Mouse (Mus musculus) CH12.LX (cell line): ENCODE results near the gene Ankrd13c. TPM values are rescaled to one million over a fixed set of nuclear protein-coding genes. Genes with fewer than 3 reads are reported as not detected.

Experiments
- DNase-seq: peaks from one replicate; pipeline ENCODE4 v3.0.0-alpha.2; 2013; ENCODE audit errors: extremely low read depth
- H3K27ac ChIP-seq: 2 replicates; pipeline ENCODE4 v1.5.1; 2012; ENCODE audit warnings: low read depth, mild to moderate bottlenecking, control low read depth, moderate library complexity; ENCODE audit not compliant: insufficient read depth
- H3K27me3 ChIP-seq: replicated peaks from 2 replicates; pipeline ENCODE3; 2012; ENCODE audit warnings: inconsistent platforms
- H3K36me3 ChIP-seq, 2 experiments: replicated peaks in 1 of 2; 2 replicates each; pipeline versions ENCODE3 to v1.6.1; 2012; ENCODE audit warnings: inconsistent platforms in 1 of 2, low read length in 1 of 2, mild to moderate bottlenecking in 1 of 2, mixed read lengths in 1 of 2, moderate library complexity in 1 of 2; ENCODE audit not compliant: control insufficient read depth in 1 of 2, insufficient read depth in 1 of 2
- H3K4me1 ChIP-seq, 2 experiments: 2 replicates each; pipeline ENCODE4 v1.6.1; 2012; ENCODE audit warnings: inconsistent platforms in 1 of 2, moderate library complexity in 1 of 2; ENCODE audit not compliant: insufficient read depth in 2 of 2, control insufficient read depth in 1 of 2
- H3K4me2 ChIP-seq: 2 replicates; pipeline ENCODE4 v1.6.1; 2012; ENCODE audit warnings: low read depth, mild to moderate bottlenecking, control low read depth; ENCODE audit not compliant: poor library complexity, insufficient read depth, severe bottlenecking
- H3K4me3 ChIP-seq, 3 experiments: fragments of 150-350 bp in 1 of 3; sonication (generic) in 1 of 3; replicated peaks in 1 of 3; 2 replicates each; pipeline versions ENCODE3 to v1.5.1; 2011 to 2012; ENCODE audit warnings: low read depth in 2 of 3, low read length in 2 of 3, mild to moderate bottlenecking in 2 of 3, moderate library complexity in 2 of 3, control low read depth in 1 of 3, improper control_type of control experiment in 1 of 3, inconsistent platforms in 1 of 3, mixed read lengths in 1 of 3; ENCODE audit not compliant: poor library complexity in 1 of 3
- H3K79me2 ChIP-seq: replicated peaks from 2 replicates; pipeline ENCODE4 v1.6.1; 2012; ENCODE audit warnings: mild to moderate bottlenecking, moderate library complexity; ENCODE audit not compliant: control insufficient read depth, poor library complexity, insufficient read depth, severe bottlenecking; ENCODE audit errors: extremely low read depth
- H3K9ac ChIP-seq: 2 replicates; pipeline ENCODE4 v1.6.1; 2012; ENCODE audit warnings: low read depth, mild to moderate bottlenecking, control low read depth, moderate library complexity; ENCODE audit not compliant: insufficient read depth
- H3K9me3 ChIP-seq: replicated peaks from 2 replicates; pipeline ENCODE3; 2012; ENCODE audit warnings: low read length, inconsistent platforms, mixed read lengths
- CHD2 ChIP-seq: IDR thresholded peaks from 2 replicates; pipeline ENCODE4 v1.6.1; 2011; ENCODE audit warnings: low read length, improper control_type of control experiment
- E2F4 ChIP-seq: IDR thresholded peaks from 2 replicates; pipeline ENCODE4 v1.6.1; 2011; ENCODE audit warnings: low read depth, low read length, improper control_type of control experiment; ENCODE audit not compliant: insufficient replicate concordance
- ELF1 ChIP-seq: IDR thresholded peaks from 2 replicates; pipeline ENCODE4 v1.6.1; 2014; ENCODE audit warnings: low read depth, mild to moderate bottlenecking, inconsistent platforms, low read length, improper control_type of control experiment
- GABPA ChIP-seq: IDR thresholded peaks from 2 replicates; pipeline ENCODE4 v1.6.1; 2012; ENCODE audit warnings: low read depth, low read length, improper control_type of control experiment, inconsistent platforms; ENCODE audit not compliant: insufficient replicate concordance
- HCFC1 ChIP-seq: IDR thresholded peaks from 2 replicates; pipeline ENCODE4 v1.6.1; 2012; ENCODE audit warnings: low read depth, mild to moderate bottlenecking, inconsistent platforms, low read length, improper control_type of control experiment
- JUN ChIP-seq: IDR thresholded peaks from 2 replicates; pipeline ENCODE4 v1.6.1; 2011; ENCODE audit warnings: low read depth, mild to moderate bottlenecking, low read length, improper control_type of control experiment, moderate library complexity; ENCODE audit not compliant: insufficient read depth
- JUND ChIP-seq: conservative IDR thresholded peaks from 2 replicates; pipeline ENCODE4 v1.6.1; 2011; ENCODE audit warnings: low read depth, low read length, improper control_type of control experiment
- KAT2A ChIP-seq: IDR thresholded peaks from 2 replicates; pipeline ENCODE4 v1.6.1; 2012; ENCODE audit warnings: low read length, improper control_type of control experiment, inconsistent platforms; ENCODE audit not compliant: insufficient replicate concordance
- MAFK ChIP-seq: IDR thresholded peaks from 2 replicates; pipeline ENCODE4 v1.6.1; 2011; ENCODE audit warnings: low read length, improper control_type of control experiment; ENCODE audit not compliant: insufficient replicate concordance
- MAX ChIP-seq: IDR thresholded peaks from 2 replicates; pipeline ENCODE4 v1.6.1; 2011; ENCODE audit warnings: low read length, improper control_type of control experiment
- MAZ ChIP-seq: IDR thresholded peaks from 2 replicates; pipeline ENCODE4 v1.6.1; 2012; ENCODE audit warnings: low read depth, mild to moderate bottlenecking, inconsistent platforms, low read length, improper control_type of control experiment, moderate library complexity
- NELFE ChIP-seq: IDR thresholded peaks from 2 replicates; pipeline ENCODE4 v1.6.1; 2011; ENCODE audit warnings: low read depth, low read length, improper control_type of control experiment
- PAX5 ChIP-seq: IDR thresholded peaks from 2 replicates; pipeline ENCODE4 v1.6.1; 2012; ENCODE audit warnings: low read length, inconsistent platforms, mixed read lengths
- POLR2AphosphoS2 ChIP-seq: IDR thresholded peaks from 2 replicates; pipeline ENCODE4 v1.6.1; 2011; ENCODE audit warnings: low read depth, low read length, improper control_type of control experiment
- RAD21 ChIP-seq: IDR thresholded peaks from 2 replicates; pipeline ENCODE4 v1.6.1; 2011; ENCODE audit warnings: low read depth, mild to moderate bottlenecking, low read length, improper control_type of control experiment, moderate library complexity
- RCOR1 ChIP-seq: conservative IDR thresholded peaks from 2 replicates; pipeline ENCODE4 v1.6.1; 2012; ENCODE audit warnings: low read depth, mild to moderate bottlenecking, inconsistent platforms, low read length, improper control_type of control experiment
- SIN3A ChIP-seq: IDR thresholded peaks from 2 replicates; pipeline ENCODE4 v1.6.1; 2012; ENCODE audit warnings: low read length, improper control_type of control experiment, inconsistent platforms
- SMC3 ChIP-seq: IDR thresholded peaks from 2 replicates; pipeline ENCODE4 v1.6.1; 2011; ENCODE audit warnings: low read depth, low read length, improper control_type of control experiment
- TCF12 ChIP-seq: IDR thresholded peaks from 2 replicates; pipeline ENCODE4 v1.6.1; 2014; ENCODE audit warnings: low read depth, mild to moderate bottlenecking, inconsistent platforms, low read length, improper control_type of control experiment
- USF2 ChIP-seq: conservative IDR thresholded peaks from 2 replicates; pipeline ENCODE4 v1.6.1; 2011; ENCODE audit warnings: low read depth, low read length, improper control_type of control experiment
- ZKSCAN1 ChIP-seq: IDR thresholded peaks from 2 replicates; pipeline ENCODE4 v1.6.1; 2012; ENCODE audit warnings: low read depth, inconsistent platforms, low read length, improper control_type of control experiment, borderline replicate concordance
- ZMIZ1 ChIP-seq: IDR thresholded peaks from 2 replicates; pipeline ENCODE4 v1.6.1; 2012; ENCODE audit warnings: low read depth, mild to moderate bottlenecking, inconsistent platforms, low read length, improper control_type of control experiment
- dilution Hi-C: fragments of 300-500 bp; cut with MboI; formaldehyde crosslinking; loops from 2 replicates; pipeline ENCODE4 v1.14.3; 2020; ENCODE audit warnings: low sequenced_read_pairs; ENCODE audit not compliant: extremely low pct_unique_long_range_greater_than_20kb, extremely low pct_ligation_motif_present
- in situ Hi-C: fragments of 300-500 bp; cut with MboI; formaldehyde crosslinking; loops from 3 replicates; pipeline ENCODE4 v1.14.3; 2019; ENCODE audit warnings: low sequenced_read_pairs, low pct_ligation_motif_present, low pct_unique_long_range_greater_than_20kb, mixed read lengths
- polyA plus RNA-seq: library from polyadenylated mRNA; unstranded; fragments of >175 nt; gene quantifications from 2 replicates; pipeline ENCODE4 v1.2.1, GENCODE M21; 2012; ENCODE audit warnings: low read depth; ENCODE audit not compliant: insufficient read length
- total RNA-seq, 2 experiments: library from RNA; depleted of rRNA; stranded (reverse); fragments of 300-350 nt in 1 of 2; fragments of >200 nt in 1 of 2; gene quantifications; 2 replicates each; pipeline ENCODE4 v1.2.3; 2012 to 2014

The Ankrd13c gene
- total and polyA plus RNA-seq, 3 experiments, result 18.9 to 65.3 (median 54.4) TPM

GRCm38 (mm10) chr3:157928731-157929130, 18.3 kb upstream of the Ankrd13c start:
- Histone ChIP-seq H3K9me3 (no peaks in the 10 kb centered on the region), H3K27ac (no peak overlapping the region), H3K4me3 (no peak overlapping the region), H3K9ac (no peak overlapping the region), H3K4me2 (no peak overlapping the region), H3K4me1 (peaks cover 0 to 11% of the 10 kb centered on the region in 2 experiments; a peak in 2 of 4 replicates), H3K79me2 (peaks cover 11% of the 10 kb centered on the region), H3K27me3 (peaks cover 7% of the 10 kb centered on the region), H3K36me3 (no peaks in the 10 kb centered on the region)
- DNase-seq, result no peak
- TF ChIP-seq MAX, result no peak
- no peak for TF ChIP-seq JUN
- no peak for TF ChIP-seq ZMIZ1
- TF ChIP-seq GABPA, result no peak
- no peak for TF ChIP-seq POLR2AphosphoS2
- TF ChIP-seq ELF1, result no peak
- TF ChIP-seq RAD21, result no peak
- no peak for TF ChIP-seq RCOR1
- no peak for TF ChIP-seq NELFE
- no peak for TF ChIP-seq HCFC1
- TF ChIP-seq KAT2A, result no peak
- TF ChIP-seq CHD2, result no peak
- TF ChIP-seq JUND, result no peak
- TF ChIP-seq SIN3A, result no peak
- TF ChIP-seq USF2, result no peak
- no peak for TF ChIP-seq ZKSCAN1
- no peak for TF ChIP-seq PAX5
- TF ChIP-seq E2F4, result no peak
- TF ChIP-seq SMC3, result no peak
- no peak for TF ChIP-seq MAFK
- dilution Hi-C loops, result no loop called here
- in situ Hi-C loops, result loop anchor here (10.0 to 25.0 kb wide), 2 partner anchors 206 to 334 kb away; no protein-coding TSS in a partner anchor

GRCm38 (mm10) chr3:157929417-157929816, 17.6 kb upstream of the Ankrd13c start:
- peaks cover 0 to 12% of the 10 kb centered on the region in 2 experiments; a peak in 2 of 4 replicates for H3K4me1 ChIP-seq
- H3K9me3 ChIP-seq, result no peaks in the 10 kb centered on the region
- no peak overlapping the region for H3K4me2 ChIP-seq
- no peak for DNase-seq
- no peak overlapping the region for H3K9ac ChIP-seq
- H3K36me3 ChIP-seq, result no peaks in the 10 kb centered on the region
- in situ Hi-C loops, result loop anchor here (10.0 to 25.0 kb wide), 2 partner anchors 205 to 333 kb away; no protein-coding TSS in a partner anchor
- H3K27me3 ChIP-seq, result peaks cover 7% of the 10 kb centered on the region
- no peak overlapping the region for H3K4me3 ChIP-seq
- peaks cover 4% of the 10 kb centered on the region for H3K79me2 ChIP-seq
- dilution Hi-C loops, result no loop called here
- no peak for TF ChIP-seq MAZ
- no peak for TF ChIP-seq TCF12
- TF ChIP-seq MAFK, result no peak
- TF ChIP-seq ZKSCAN1, result no peak
- TF ChIP-seq, all 38 proteins: peak for 0
- H3K27ac ChIP-seq, result no peak overlapping the region
